Mouse (Mus musculus): Measurements from ENCODE around the gene Rapgef4. TPM values are rescaled to one million over a fixed set of nuclear protein-coding genes. Genes with fewer than 3 reads are reported as not detected.

The Rapgef4 gene
- polyA plus RNA-seq, 1 experiment from 2014 or later: 3.6 TPM

DNA sequence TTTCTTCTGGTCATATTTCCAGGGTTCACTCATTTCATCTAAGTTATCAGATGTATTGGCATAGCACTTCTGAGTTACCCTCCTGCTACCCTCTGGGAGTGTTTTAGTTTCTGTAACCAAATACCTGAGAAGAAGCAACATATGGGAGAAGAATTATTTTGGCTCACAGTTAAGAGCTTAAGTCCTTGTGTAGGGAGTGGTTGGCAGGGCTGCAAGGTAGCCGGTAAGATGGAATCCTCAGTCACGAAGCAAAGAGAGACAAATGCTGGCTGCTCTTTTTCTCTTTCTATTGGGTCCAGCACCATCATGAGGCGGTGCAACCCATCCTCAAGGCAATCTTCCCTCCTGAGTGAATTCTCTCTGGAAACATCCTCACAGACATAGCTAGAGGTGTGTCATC lies 11.1 kb downstream of the Rapgef4 start:
- no peak overlapping the region for H3K4me3 ChIP-seq (ENCODE audit: low read depth, low read length)
- H3K9ac ChIP-seq (ENCODE audit: low read length): no peak overlapping the region

GRCm38 (mm10) chr2:71993729-71994423 lies 12.8 kb downstream of the Rapgef4 start:
- no peak for DNase-seq (ENCODE audit: low spot score)
- Histone ChIP-seq H3K4me1 (replicated peaks; ENCODE audit: control insufficient read depth, insufficient read depth, low read length) (no peaks in the 10 kb centered on the region), H3K27ac (ENCODE audit: low read depth) (no peak overlapping the region), H3K36me3 (ENCODE audit: control insufficient read depth, insufficient read depth, low read length) (no peaks in the 10 kb centered on the region), H3K4me3 (ENCODE audit: low read depth, low read length) (no peak overlapping the region), H3K27me3 (replicated peaks; ENCODE audit: control insufficient read depth, insufficient read depth, low read length) (no peaks in the 10 kb centered on the region), H3K4me2 (ENCODE audit: low read length) (no peak overlapping the region), H3K9ac (ENCODE audit: low read length) (no peak overlapping the region), H3K9me3 (ENCODE audit: control insufficient read depth, low read length) (0 out of 2 replicates have a peak, but pooled peaks cover 2% of the 10 kb centered on the region)
- ATAC-seq (replicated peaks; ENCODE audit: low FRiP score, low TSS enrichment, low read depth): no peak
- WGBS: 85% methylated on average over 5 of the region's 5 CpGs

More for the DNA sequence above, 11.1 kb downstream of the Rapgef4 start:
- Histone ChIP-seq H3K27me3 (replicated peaks; ENCODE audit: control insufficient read depth, insufficient read depth, low read length) (no peaks in the 10 kb centered on the region), H3K27ac (ENCODE audit: low read depth) (no peak overlapping the region), H3K36me3 (ENCODE audit: control insufficient read depth, insufficient read depth, low read length) (no peaks in the 10 kb centered on the region), H3K4me1 (replicated peaks; ENCODE audit: control insufficient read depth, insufficient read depth, low read length) (no peaks in the 10 kb centered on the region), H3K4me2 (ENCODE audit: low read length) (no peak overlapping the region), H3K9me3 (ENCODE audit: control insufficient read depth, low read length) (0 out of 2 replicates have a peak, but pooled peaks cover 2% of the 10 kb centered on the region)
- no peak for DNase-seq (ENCODE audit: low spot score)
- no peak for ATAC-seq (replicated peaks; ENCODE audit: low FRiP score, low TSS enrichment, low read depth)
- WGBS: 93% methylated on average over 3 of the region's 3 CpGs

- no peaks in the 10 kb centered on the region for H3K36me3 ChIP-seq (ENCODE audit: control insufficient read depth, insufficient read depth, low read length)
- H3K9me3 ChIP-seq (ENCODE audit: control insufficient read depth, low read length): 0 out of 2 replicates have a peak, but pooled peaks cover 2% of the 10 kb centered on the region
- WGBS: 87% methylated on average over 2 of the region's 2 CpGs
- H3K4me2 ChIP-seq (ENCODE audit: low read length): no peak overlapping the region
- H3K27ac ChIP-seq (ENCODE audit: low read depth): no peak overlapping the region
- no peak overlapping the region for H3K4me3 ChIP-seq (ENCODE audit: low read depth, low read length)
- no peak for DNase-seq (ENCODE audit: low spot score)
- ATAC-seq (replicated peaks; ENCODE audit: low FRiP score, low TSS enrichment, low read depth): no peak
- no peaks in the 10 kb centered on the region for H3K27me3 ChIP-seq (replicated peaks; ENCODE audit: control insufficient read depth, insufficient read depth, low read length)
- no peak overlapping the region for H3K9ac ChIP-seq (ENCODE audit: low read length)
- H3K4me1 ChIP-seq (replicated peaks; ENCODE audit: control insufficient read depth, insufficient read depth, low read length): no peaks in the 10 kb centered on the region
Measured at GRCm38 (mm10) chr2:71998531-71998930, 17.5 kb downstream of the Rapgef4 start.

DNA sequence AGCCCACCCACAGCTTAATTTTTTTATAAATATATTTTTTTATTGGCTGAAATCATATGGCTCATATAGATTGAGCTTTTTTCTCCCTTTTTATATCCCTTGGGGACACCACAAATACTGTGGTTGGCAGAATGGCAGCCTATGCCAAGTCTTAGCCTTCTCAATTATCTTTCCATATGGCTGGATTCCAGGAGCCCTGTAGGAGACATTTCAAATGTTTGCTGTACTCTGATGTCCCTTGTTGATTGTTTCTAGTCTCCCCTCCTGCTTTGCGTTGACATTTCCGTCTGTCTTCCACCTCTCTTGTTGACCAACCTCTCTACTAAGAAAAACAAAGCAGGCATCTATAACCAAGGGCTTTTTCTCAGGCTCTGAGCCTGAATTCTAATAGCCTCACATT lies 19.1 kb downstream of the Rapgef4 start:
- Histone ChIP-seq H3K27ac (ENCODE audit: low read depth) (no peak overlapping the region), H3K4me1 (replicated peaks; ENCODE audit: control insufficient read depth, insufficient read depth, low read length) (no peaks in the 10 kb centered on the region), H3K27me3 (replicated peaks; ENCODE audit: control insufficient read depth, insufficient read depth, low read length) (no peaks in the 10 kb centered on the region), H3K4me3 (ENCODE audit: low read depth, low read length) (no peak overlapping the region), H3K36me3 (ENCODE audit: control insufficient read depth, insufficient read depth, low read length) (no peaks in the 10 kb centered on the region), H3K9ac (ENCODE audit: low read length) (no peak overlapping the region), H3K4me2 (ENCODE audit: low read length) (no peak overlapping the region), H3K9me3 (ENCODE audit: control insufficient read depth, low read length) (no peaks in the 10 kb centered on the region)
- ATAC-seq (replicated peaks; ENCODE audit: low FRiP score, low TSS enrichment, low read depth) (no peak), DNase-seq (ENCODE audit: low spot score) (no peak)
- WGBS: 87% methylated on average over 2 of the region's 2 CpGs

GRCm38 (mm10) chr2:72002843-72003370 lies 21.9 kb downstream of the Rapgef4 start:
- Histone ChIP-seq H3K4me3 (ENCODE audit: low read depth, low read length) (no peak overlapping the region), H3K36me3 (ENCODE audit: control insufficient read depth, insufficient read depth, low read length) (no peaks in the 10 kb centered on the region), H3K9me3 (ENCODE audit: control insufficient read depth, low read length) (peaks cover 4% of the 10 kb centered on the region), H3K27ac (ENCODE audit: low read depth) (no peak overlapping the region), H3K9ac (ENCODE audit: low read length) (no peak overlapping the region), H3K4me2 (ENCODE audit: low read length) (no peak overlapping the region), H3K4me1 (replicated peaks; ENCODE audit: control insufficient read depth, insufficient read depth, low read length) (no peaks in the 10 kb centered on the region), H3K27me3 (replicated peaks; ENCODE audit: control insufficient read depth, insufficient read depth, low read length) (no peaks in the 10 kb centered on the region)
- DNase-seq (ENCODE audit: low spot score) (no peak), ATAC-seq (replicated peaks; ENCODE audit: low FRiP score, low TSS enrichment, low read depth) (no peak)
- 79% methylated on average over 5 of the region's 5 CpGs for WGBS

- H3K36me3 ChIP-seq (ENCODE audit: control insufficient read depth, insufficient read depth, low read length): no peaks in the 10 kb centered on the region
- no peak overlapping the region for H3K9ac ChIP-seq (ENCODE audit: low read length)
- H3K4me2 ChIP-seq (ENCODE audit: low read length): no peak overlapping the region
- H3K9me3 ChIP-seq (ENCODE audit: control insufficient read depth, low read length): peaks cover 5% of the 10 kb centered on the region
- H3K27me3 ChIP-seq (replicated peaks; ENCODE audit: control insufficient read depth, insufficient read depth, low read length): no peaks in the 10 kb centered on the region
- no peak overlapping the region for H3K4me3 ChIP-seq (ENCODE audit: low read depth, low read length)
- no peaks in the 10 kb centered on the region for H3K4me1 ChIP-seq (replicated peaks; ENCODE audit: control insufficient read depth, insufficient read depth, low read length)
- WGBS: 83% methylated on average over 13 of the region's 13 CpGs
- DNase-seq (ENCODE audit: low spot score) (no peak), ATAC-seq (replicated peaks; ENCODE audit: low FRiP score, low TSS enrichment, low read depth) (no peak)
- H3K27ac ChIP-seq (ENCODE audit: low read depth): no peak overlapping the region
Measured at GRCm38 (mm10) chr2:72003756-72004525, 22.9 kb downstream of the Rapgef4 start.

DNA sequence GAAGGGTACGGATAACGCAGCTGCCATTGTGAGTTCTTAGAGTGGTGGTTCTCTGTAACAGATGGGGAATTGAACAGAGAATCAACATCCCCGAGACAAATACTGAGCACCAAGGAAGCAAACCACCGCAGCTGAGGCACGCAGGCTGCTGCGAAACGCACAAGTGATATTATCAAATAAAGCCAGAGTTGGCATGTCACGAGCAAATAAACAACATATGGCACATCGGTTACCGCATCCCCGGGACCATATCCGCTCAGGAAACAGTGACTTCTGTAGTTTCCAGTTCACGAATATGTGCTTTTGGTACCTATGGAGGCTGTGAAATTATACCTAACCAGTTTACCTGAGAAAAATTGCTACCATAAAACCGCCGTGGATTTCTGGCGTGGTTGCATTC lies 24.0 kb downstream of the Rapgef4 start:
- 86% methylated on average over 16 of the region's 16 CpGs for WGBS
- ATAC-seq (replicated peaks; ENCODE audit: low FRiP score, low TSS enrichment, low read depth) (no peak), DNase-seq (ENCODE audit: low spot score) (no peak)
- Histone ChIP-seq H3K27me3 (replicated peaks; ENCODE audit: control insufficient read depth, insufficient read depth, low read length) (no peaks in the 10 kb centered on the region), H3K36me3 (ENCODE audit: control insufficient read depth, insufficient read depth, low read length) (no peaks in the 10 kb centered on the region), H3K9ac (ENCODE audit: low read length) (no peak overlapping the region), H3K4me3 (ENCODE audit: low read depth, low read length) (no peak overlapping the region), H3K4me1 (replicated peaks; ENCODE audit: control insufficient read depth, insufficient read depth, low read length) (no peaks in the 10 kb centered on the region), H3K4me2 (ENCODE audit: low read length) (no peak overlapping the region), H3K9me3 (ENCODE audit: control insufficient read depth, low read length) (peaks cover 7% of the 10 kb centered on the region), H3K27ac (ENCODE audit: low read depth) (no peak overlapping the region)

- 70% methylated on average over 3 of the region's 3 CpGs for WGBS
Measured at GRCm38 (mm10) chr2:72009446-72010218, 28.6 kb downstream of the Rapgef4 start.

More at GRCm38 (mm10) chr2:72009446-72010218, 28.6 kb downstream of the Rapgef4 start:
- H3K4me3 ChIP-seq (ENCODE audit: low read depth, low read length): no peak overlapping the region
- H3K4me2 ChIP-seq (ENCODE audit: low read length): no peak overlapping the region
- H3K9me3 ChIP-seq (ENCODE audit: control insufficient read depth, low read length): peaks cover 7% of the 10 kb centered on the region
- DNase-seq (ENCODE audit: low spot score): no peak
- H3K27me3 ChIP-seq (replicated peaks; ENCODE audit: control insufficient read depth, insufficient read depth, low read length): no peaks in the 10 kb centered on the region
- H3K9ac ChIP-seq (ENCODE audit: low read length): no peak overlapping the region
- H3K27ac ChIP-seq (ENCODE audit: low read depth): no peak overlapping the region
- ATAC-seq (replicated peaks; ENCODE audit: low FRiP score, low TSS enrichment, low read depth): no peak
- no peaks in the 10 kb centered on the region for H3K4me1 ChIP-seq (replicated peaks; ENCODE audit: control insufficient read depth, insufficient read depth, low read length)
- no peaks in the 10 kb centered on the region for H3K36me3 ChIP-seq (ENCODE audit: control insufficient read depth, insufficient read depth, low read length)
